Mouse (Mus musculus): Measurements from ENCODE around the gene Bdnf. TPM values are rescaled to one million over a fixed set of nuclear protein-coding genes. Genes with fewer than 3 reads are reported as not detected.

Bdnf gene
- polyA plus RNA-seq, 1 experiment, result 1.4 TPM

- no peak overlapping the region for H3K27ac ChIP-seq (ENCODE audit: insufficient read depth, low read depth, low read length)
- no peak for TF ChIP-seq CTCF (conservative IDR thresholded peaks at IDR 0.05; ENCODE audit: insufficient read depth, insufficient read length, low read depth, low read length)
- no peak for TF ChIP-seq POLR2A (IDR thresholded peaks at IDR 0.05; ENCODE audit: low read depth, low read length)
- no peak overlapping the region for H3K4me3 ChIP-seq (ENCODE audit: insufficient read depth, low read depth, low read length)
- no peaks in the 10 kb centered on the region for H3K36me3 ChIP-seq (ENCODE audit: control insufficient read depth, insufficient read depth, low read length)
- peaks cover 15% of the 10 kb centered on the region; the same call in 1 of the 2 replicates for H3K4me1 ChIP-seq (ENCODE audit: control insufficient read depth, insufficient read depth, low read length)
- H3K27me3 ChIP-seq (replicated peaks; ENCODE audit: control insufficient read depth, insufficient read depth, low read length), result no peaks in the 10 kb centered on the region
- DNase-seq, result peak; percentile 70
- 46% methylated on average over 1 of the region's 1 CpGs for WGBS
Observed at GRCm38 (mm10) chr2:109729221-109729620, 54.7 kb downstream of the Bdnf start.

GRCm38 (mm10) chr2:109733201-109734039, 58.9 kb downstream of the Bdnf start:
- no peaks in the 10 kb centered on the region for H3K36me3 ChIP-seq (ENCODE audit: control insufficient read depth, insufficient read depth, low read length)
- 51% methylated on average over 9 of the region's 9 CpGs for WGBS
- no peaks in the 10 kb centered on the region for H3K27me3 ChIP-seq (replicated peaks; ENCODE audit: control insufficient read depth, insufficient read depth, low read length)
- DNase-seq, result no peak
- H3K4me3 ChIP-seq (ENCODE audit: insufficient read depth, low read depth, low read length), result no peak overlapping the region
- peaks cover 13% of the 10 kb centered on the region; the same call in 1 of the 2 replicates for H3K4me1 ChIP-seq (ENCODE audit: control insufficient read depth, insufficient read depth, low read length)
- no peak for TF ChIP-seq CTCF (conservative IDR thresholded peaks at IDR 0.05; ENCODE audit: insufficient read depth, insufficient read length, low read depth, low read length)
- no peak for TF ChIP-seq POLR2A (IDR thresholded peaks at IDR 0.05; ENCODE audit: low read depth, low read length)
- H3K27ac ChIP-seq (ENCODE audit: insufficient read depth, low read depth, low read length), result no peak overlapping the region

- no peak overlapping the region for H3K4me3 ChIP-seq (ENCODE audit: insufficient read depth, low read depth, low read length)
- no peaks in the 10 kb centered on the region for H3K36me3 ChIP-seq (ENCODE audit: control insufficient read depth, insufficient read depth, low read length)
- no peaks in the 10 kb centered on the region for H3K27me3 ChIP-seq (replicated peaks; ENCODE audit: control insufficient read depth, insufficient read depth, low read length)
- TF ChIP-seq CTCF (conservative IDR thresholded peaks at IDR 0.05; ENCODE audit: insufficient read depth, insufficient read length, low read depth, low read length) (no peak), POLR2A (IDR thresholded peaks at IDR 0.05; ENCODE audit: low read depth, low read length) (no peak)
- 46% methylated on average over 3 of the region's 3 CpGs for WGBS
- peaks cover 13% of the 10 kb centered on the region; the same call in 1 of the 2 replicates for H3K4me1 ChIP-seq (ENCODE audit: control insufficient read depth, insufficient read depth, low read length)
- DNase-seq, result peak; percentile 31
- peak overlapping the region; percentile 88; the same call in 1 of the 2 replicates for H3K27ac ChIP-seq (ENCODE audit: insufficient read depth, low read depth, low read length)
Observed at GRCm38 (mm10) chr2:109734228-109734627, 59.7 kb downstream of the Bdnf start.

DNA sequence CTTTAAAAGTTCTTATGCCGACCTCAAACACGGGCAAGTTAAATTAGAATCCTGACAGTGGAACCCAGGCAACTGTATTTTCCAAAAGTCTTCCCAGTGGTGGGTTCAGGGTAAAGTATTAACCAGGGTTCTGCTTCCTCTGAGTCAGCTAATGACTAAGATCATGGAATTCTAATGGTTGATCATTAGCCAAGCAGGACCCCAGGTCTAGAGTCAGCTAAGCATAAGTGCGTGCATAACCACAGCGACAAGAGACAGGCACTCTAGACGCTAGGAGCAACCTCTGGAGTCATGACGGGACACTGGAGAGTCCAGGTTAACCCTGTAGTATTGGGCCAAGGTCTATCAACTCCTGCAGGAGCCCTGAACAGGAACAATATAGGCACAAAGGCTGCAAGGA, 60.2 kb downstream of the Bdnf start:
- Histone ChIP-seq H3K4me1 (ENCODE audit: control insufficient read depth, insufficient read depth, low read length) (peaks cover 13% of the 10 kb centered on the region; the same call in 1 of the 2 replicates), H3K27ac (ENCODE audit: insufficient read depth, low read depth, low read length) (peak overlapping the region; percentile 54), H3K4me3 (ENCODE audit: insufficient read depth, low read depth, low read length) (no peak overlapping the region), H3K36me3 (ENCODE audit: control insufficient read depth, insufficient read depth, low read length) (no peaks in the 10 kb centered on the region), H3K27me3 (replicated peaks; ENCODE audit: control insufficient read depth, insufficient read depth, low read length) (no peaks in the 10 kb centered on the region)
- peak; percentile 88 for DNase-seq
- 25% methylated on average over 6 of the region's 6 CpGs for WGBS
- TF ChIP-seq POLR2A (IDR thresholded peaks at IDR 0.05; ENCODE audit: low read depth, low read length) (no peak), CTCF (conservative IDR thresholded peaks at IDR 0.05; ENCODE audit: insufficient read depth, insufficient read length, low read depth, low read length) (no peak)

- Histone ChIP-seq H3K27ac (ENCODE audit: insufficient read depth, low read depth, low read length) (peak overlapping the region; percentile 4; the same call in 1 of the 2 replicates), H3K4me3 (ENCODE audit: insufficient read depth, low read depth, low read length) (no peak overlapping the region), H3K36me3 (ENCODE audit: control insufficient read depth, insufficient read depth, low read length) (no peaks in the 10 kb centered on the region), H3K4me1 (ENCODE audit: control insufficient read depth, insufficient read depth, low read length) (peaks cover 13% of the 10 kb centered on the region; the same call in 1 of the 2 replicates), H3K27me3 (replicated peaks; ENCODE audit: control insufficient read depth, insufficient read depth, low read length) (no peaks in the 10 kb centered on the region)
- peak; percentile 63 for DNase-seq
- WGBS, result 46% methylated on average over 7 of the region's 7 CpGs
- no peak for TF ChIP-seq CTCF (conservative IDR thresholded peaks at IDR 0.05; ENCODE audit: insufficient read depth, insufficient read length, low read depth, low read length)
- TF ChIP-seq POLR2A (IDR thresholded peaks at IDR 0.05; ENCODE audit: low read depth, low read length), result no peak
Observed at GRCm38 (mm10) chr2:109735347-109735746, 60.8 kb downstream of the Bdnf start.

- Histone ChIP-seq H3K4me1 (ENCODE audit: control insufficient read depth, insufficient read depth, low read length) (peaks cover 10% of the 10 kb centered on the region; the same call in 1 of the 2 replicates), H3K27ac (ENCODE audit: insufficient read depth, low read depth, low read length) (no peak overlapping the region), H3K36me3 (ENCODE audit: control insufficient read depth, insufficient read depth, low read length) (no peaks in the 10 kb centered on the region), H3K4me3 (ENCODE audit: insufficient read depth, low read depth, low read length) (no peak overlapping the region), H3K27me3 (replicated peaks; ENCODE audit: control insufficient read depth, insufficient read depth, low read length) (no peaks in the 10 kb centered on the region)
- DNase-seq, result no peak
- TF ChIP-seq POLR2A (IDR thresholded peaks at IDR 0.05; ENCODE audit: low read depth, low read length), result no peak
- WGBS, result 63% methylated on average over 2 of the region's 2 CpGs
Observed at GRCm38 (mm10) chr2:109736306-109736705, 61.8 kb downstream of the Bdnf start.

DNA sequence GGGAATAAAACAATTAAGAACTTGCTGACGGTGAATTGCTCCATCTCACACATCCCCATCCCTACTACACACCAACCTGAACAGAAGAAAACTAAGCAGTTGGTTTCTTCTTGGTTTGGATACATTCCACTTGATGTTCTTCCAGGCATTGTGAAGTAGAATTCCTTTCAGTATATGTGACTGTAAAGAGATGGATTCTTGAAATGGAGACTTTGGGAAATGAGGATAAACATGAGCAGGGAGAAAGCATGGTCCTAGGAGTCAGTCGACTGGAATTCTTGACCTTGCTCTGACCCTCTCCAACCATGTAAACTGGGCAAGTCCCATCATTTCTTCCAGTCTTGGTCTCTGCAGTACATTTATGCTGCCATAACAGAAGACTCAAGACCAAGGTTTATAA, 63.8 kb downstream of the Bdnf start:
- TF ChIP-seq POLR2A (IDR thresholded peaks at IDR 0.05; ENCODE audit: low read depth, low read length) (no peak), CTCF (conservative IDR thresholded peaks at IDR 0.05; ENCODE audit: insufficient read depth, insufficient read length, low read depth, low read length) (no peak)
- Histone ChIP-seq H3K36me3 (ENCODE audit: control insufficient read depth, insufficient read depth, low read length) (no peaks in the 10 kb centered on the region), H3K27ac (ENCODE audit: insufficient read depth, low read depth, low read length) (no peak overlapping the region), H3K27me3 (replicated peaks; ENCODE audit: control insufficient read depth, insufficient read depth, low read length) (no peaks in the 10 kb centered on the region), H3K4me3 (ENCODE audit: insufficient read depth, low read depth, low read length) (no peak overlapping the region), H3K4me1 (ENCODE audit: control insufficient read depth, insufficient read depth, low read length) (peaks cover 10% of the 10 kb centered on the region; the same call in 1 of the 2 replicates)
- WGBS, result 71% methylated on average over 2 of the region's 2 CpGs
- no peak for DNase-seq

Measured in kidney, adult 2 months (tissue).